Mouse (Mus musculus) neural tube, embryonic 13.5 days (tissue): ENCODE measurements around the gene Arhgef38. TPM values are rescaled to one million over a fixed set of nuclear protein-coding genes. Genes with fewer than 3 reads are reported as not detected.

Source experiments
- ATAC-seq: fragments of 200-750 bp; cut with Nextera tagmentation; 2 replicates; pipeline ENCODE4 v1.8.0; 2017; ENCODE audit warnings: low read depth, mild to moderate bottlenecking, moderate TSS enrichment, moderate library complexity
- H3K27ac ChIP-seq: fragments of 300-500 bp; sonication (generic); replicated peaks from 2 replicates; pipeline ENCODE4 v1.5.1; 2015; ENCODE audit warnings: moderate library complexity, mild to moderate bottlenecking, inconsistent platforms
- H3K27me3 ChIP-seq: fragments of 300-500 bp; sonication (generic); 2 replicates; pipeline ENCODE4 v1.6.1; 2015; ENCODE audit warnings: mild to moderate bottlenecking, inconsistent platforms
- H3K36me3 ChIP-seq: fragments of 300-500 bp; sonication (generic); 2 replicates; pipeline ENCODE4 v1.6.1; 2015; ENCODE audit warnings: mild to moderate bottlenecking, inconsistent platforms
- H3K4me1 ChIP-seq: fragments of 300-500 bp; sonication (generic); replicated peaks from 2 replicates; pipeline ENCODE4 v1.6.1; 2015; ENCODE audit warnings: inconsistent platforms
- H3K4me2 ChIP-seq: fragments of 300-500 bp; sonication (generic); 2 replicates; pipeline ENCODE4 v1.6.1; 2015; ENCODE audit warnings: inconsistent platforms, mild to moderate bottlenecking, moderate library complexity
- H3K4me3 ChIP-seq: fragments of 300-500 bp; sonication (generic); 2 replicates; pipeline ENCODE4 v1.5.1; 2015; ENCODE audit warnings: mild to moderate bottlenecking, inconsistent platforms
- H3K9ac ChIP-seq: fragments of 300-500 bp; sonication (generic); 2 replicates; pipeline ENCODE4 v1.6.1; 2015; ENCODE audit warnings: moderate library complexity, mild to moderate bottlenecking, inconsistent platforms
- H3K9me3 ChIP-seq: fragments of 300-500 bp; sonication (generic); 2 replicates; pipeline ENCODE4 v1.6.1; 2016; ENCODE audit warnings: inconsistent platforms
- WGBS: fragments of 180-500 bp; shearing (Covaris S2); methylation state at CpG from one replicate; pipeline ENCODE4 v1.1.7; 2015; 5-methylcytosine and 5-hydroxymethylcytosine counted together
- polyA plus RNA-seq: library from polyadenylated mRNA; unstranded; fragments of >200 nt; fragmentation: Nextera tagmentation; extraction: Ambion mirVana; gene quantifications from 2 replicates; pipeline ENCODE4 v1.2.1, GENCODE M21; 2015

Arhgef38 gene
- polyA plus RNA-seq, 1 experiment from 2014 or later: not detected

- no peaks in the 10 kb centered on the region for H3K36me3 ChIP-seq
- peaks cover 17% of the 10 kb centered on the region for H3K4me1 ChIP-seq
- no peak overlapping the region; the same call in 1 of the 2 replicates for H3K27ac ChIP-seq
- H3K9ac ChIP-seq: no peak overlapping the region
- H3K4me2 ChIP-seq: no peak overlapping the region
- peak; percentile 36; the same call in 1 of the 2 replicates for ATAC-seq
- WGBS: 50% methylated on average over 7 of the region's 7 CpGs
- no peak overlapping the region for H3K4me3 ChIP-seq
- H3K27me3 ChIP-seq: no peaks in the 10 kb centered on the region
- no peaks in the 10 kb centered on the region for H3K9me3 ChIP-seq
Measured at GRCm38 (mm10) chr3:133163174-133163573, 71.6 kb downstream of the Arhgef38 start.

- Histone ChIP-seq H3K9me3 (no peaks in the 10 kb centered on the region), H3K27me3 (no peaks in the 10 kb centered on the region), H3K9ac (no peak overlapping the region), H3K4me2 (no peak overlapping the region), H3K36me3 (no peaks in the 10 kb centered on the region), H3K27ac (no peak overlapping the region), H3K4me3 (no peak overlapping the region), H3K4me1 (peaks cover 17% of the 10 kb centered on the region)
- no peak for ATAC-seq
- 91% methylated on average over 1 of the region's 1 CpGs for WGBS
Measured at GRCm38 (mm10) chr3:133161407-133161806, 73.3 kb downstream of the Arhgef38 start.

- no peak overlapping the region for H3K4me3 ChIP-seq
- no peak overlapping the region for H3K9ac ChIP-seq
- H3K27me3 ChIP-seq: no peaks in the 10 kb centered on the region
- H3K9me3 ChIP-seq: no peaks in the 10 kb centered on the region
- 70% methylated on average over 5 of the region's 5 CpGs for WGBS
- ATAC-seq: no peak
- H3K36me3 ChIP-seq: no peaks in the 10 kb centered on the region
- H3K4me1 ChIP-seq: peaks cover 9% of the 10 kb centered on the region
- no peak overlapping the region for H3K27ac ChIP-seq
- no peak overlapping the region for H3K4me2 ChIP-seq
Measured at GRCm38 (mm10) chr3:133158260-133158659, 76.5 kb downstream of the Arhgef38 start.

GRCm38 (mm10) chr3:133154683-133155082 lies 80.1 kb downstream of the Arhgef38 start:
- H3K9ac ChIP-seq: no peak overlapping the region
- no peak overlapping the region for H3K4me2 ChIP-seq
- 70% methylated on average over 8 of the region's 8 CpGs for WGBS

GRCm38 (mm10) chr3:133153629-133154028 lies 81.1 kb downstream of the Arhgef38 start:
- ATAC-seq: no peak
- Histone ChIP-seq H3K9ac (no peak overlapping the region), H3K27me3 (no peaks in the 10 kb centered on the region), H3K4me1 (no peaks in the 10 kb centered on the region), H3K4me2 (no peak overlapping the region), H3K4me3 (no peak overlapping the region), H3K36me3 (no peaks in the 10 kb centered on the region), H3K9me3 (no peaks in the 10 kb centered on the region), H3K27ac (no peak overlapping the region)
- 78% methylated on average over 6 of the region's 6 CpGs for WGBS

More at GRCm38 (mm10) chr3:133154683-133155082, 80.1 kb downstream of the Arhgef38 start:
- no peaks in the 10 kb centered on the region for H3K27me3 ChIP-seq
- no peak overlapping the region for H3K27ac ChIP-seq
- no peak overlapping the region for H3K4me3 ChIP-seq
- no peak for ATAC-seq
- H3K36me3 ChIP-seq: no peaks in the 10 kb centered on the region
- H3K9me3 ChIP-seq: no peaks in the 10 kb centered on the region
- H3K4me1 ChIP-seq: no peaks in the 10 kb centered on the region

GRCm38 (mm10) chr3:133152831-133153230 lies 81.9 kb downstream of the Arhgef38 start:
- no peak overlapping the region for H3K4me2 ChIP-seq
- no peak overlapping the region for H3K4me3 ChIP-seq
- H3K27me3 ChIP-seq: no peaks in the 10 kb centered on the region
- no peak for ATAC-seq
- no peak overlapping the region for H3K27ac ChIP-seq
- no peaks in the 10 kb centered on the region for H3K4me1 ChIP-seq
- H3K9ac ChIP-seq: no peak overlapping the region
- no peaks in the 10 kb centered on the region for H3K36me3 ChIP-seq
- WGBS: 73% methylated on average over 1 of the region's 1 CpGs
- H3K9me3 ChIP-seq: no peaks in the 10 kb centered on the region

- H3K9me3 ChIP-seq: no peaks in the 10 kb centered on the region
- H3K27me3 ChIP-seq: no peaks in the 10 kb centered on the region
- WGBS: 86% methylated on average over 6 of the region's 6 CpGs
- ATAC-seq: no peak
- H3K4me2 ChIP-seq: no peak overlapping the region
- no peak overlapping the region for H3K27ac ChIP-seq
- H3K36me3 ChIP-seq: no peaks in the 10 kb centered on the region
- H3K4me1 ChIP-seq: no peaks in the 10 kb centered on the region
- no peak overlapping the region for H3K9ac ChIP-seq
- no peak overlapping the region for H3K4me3 ChIP-seq
Measured at GRCm38 (mm10) chr3:133151629-133152028, 83.1 kb downstream of the Arhgef38 start.

- H3K4me1 ChIP-seq: no peaks in the 10 kb centered on the region
- no peak overlapping the region for H3K4me2 ChIP-seq
- H3K36me3 ChIP-seq: no peaks in the 10 kb centered on the region
- no peak overlapping the region for H3K9ac ChIP-seq
- peak; percentile 61 for ATAC-seq
- WGBS: 68% methylated on average over 6 of the region's 6 CpGs
- H3K9me3 ChIP-seq: no peaks in the 10 kb centered on the region
- no peaks in the 10 kb centered on the region for H3K27me3 ChIP-seq
- no peak overlapping the region for H3K27ac ChIP-seq
- no peak overlapping the region for H3K4me3 ChIP-seq
Measured at GRCm38 (mm10) chr3:133144511-133145147, 90.1 kb downstream of the Arhgef38 start.

- H3K9ac ChIP-seq: no peak overlapping the region
- no peaks in the 10 kb centered on the region for H3K36me3 ChIP-seq
- no peaks in the 10 kb centered on the region for H3K27me3 ChIP-seq
- ATAC-seq: no peak
- no peaks in the 10 kb centered on the region for H3K4me1 ChIP-seq
- 94% methylated on average over 6 of the region's 6 CpGs for WGBS
- no peaks in the 10 kb centered on the region for H3K9me3 ChIP-seq
- no peak overlapping the region for H3K4me2 ChIP-seq
- H3K27ac ChIP-seq: no peak overlapping the region
- H3K4me3 ChIP-seq: no peak overlapping the region
Measured at GRCm38 (mm10) chr3:133141877-133142276, 92.9 kb downstream of the Arhgef38 start.

- no peak for ATAC-seq
- no peak overlapping the region for H3K4me2 ChIP-seq
- H3K9ac ChIP-seq: no peak overlapping the region
- no peak overlapping the region for H3K27ac ChIP-seq
- whole genome bisulfite sequencing: 69% methylated on average over 8 of the region's 8 CpGs
- no peaks in the 10 kb centered on the region for H3K36me3 ChIP-seq
- no peaks in the 10 kb centered on the region for H3K4me1 ChIP-seq
- no peaks in the 10 kb centered on the region for H3K9me3 ChIP-seq
- no peaks in the 10 kb centered on the region for H3K27me3 ChIP-seq
- H3K4me3 ChIP-seq: no peak overlapping the region
Measured at GRCm38 (mm10) chr3:133132611-133133010, 102.1 kb downstream of the Arhgef38 start.

GRCm38 (mm10) chr3:133131372-133131771 lies 103.4 kb downstream of the Arhgef38 start:
- Histone ChIP-seq H3K4me3 (no peak overlapping the region), H3K9me3 (no peaks in the 10 kb centered on the region)
- 93% methylated on average over 5 of the region's 5 CpGs for WGBS

GRCm38 (mm10) chr3:133113281-133113680 lies 121.5 kb downstream of the Arhgef38 start:
- Histone ChIP-seq H3K4me1 (no peaks in the 10 kb centered on the region), H3K9ac (no peak overlapping the region), H3K36me3 (peaks cover 18% of the 10 kb centered on the region), H3K4me3 (no peak overlapping the region), H3K27me3 (no peaks in the 10 kb centered on the region), H3K4me2 (no peak overlapping the region), H3K27ac (no peak overlapping the region), H3K9me3 (no peaks in the 10 kb centered on the region)
- ATAC-seq: no peak
- 64% methylated on average over 1 of the region's 1 CpGs for WGBS

More at GRCm38 (mm10) chr3:133131372-133131771, 103.4 kb downstream of the Arhgef38 start:
- H3K9ac ChIP-seq: no peak overlapping the region
- no peaks in the 10 kb centered on the region for H3K4me1 ChIP-seq
- no peaks in the 10 kb centered on the region for H3K36me3 ChIP-seq
- ATAC-seq: no peak
- no peaks in the 10 kb centered on the region for H3K27me3 ChIP-seq
- no peak overlapping the region for H3K27ac ChIP-seq
- H3K4me2 ChIP-seq: no peak overlapping the region

GRCm38 (mm10) chr3:133111741-133112140 lies 123.0 kb downstream of the Arhgef38 start:
- H3K9ac ChIP-seq: no peak overlapping the region
- H3K4me1 ChIP-seq: no peaks in the 10 kb centered on the region
- H3K27me3 ChIP-seq: no peaks in the 10 kb centered on the region
- WGBS: 43% methylated on average over 2 of the region's 2 CpGs
- no peak overlapping the region for H3K4me3 ChIP-seq
- H3K4me2 ChIP-seq: no peak overlapping the region
- peaks cover 31% of the 10 kb centered on the region for H3K36me3 ChIP-seq
- no peak overlapping the region for H3K27ac ChIP-seq
- ATAC-seq: no peak
- H3K9me3 ChIP-seq: no peaks in the 10 kb centered on the region
